Mouse (Mus musculus) G1E (cell line): ENCODE measurements around the gene Coro6.

Source experiments
- CTCF ChIP-seq: IDR thresholded peaks from 2 replicates; pipeline ENCODE4 v1.5.1; 2012; ENCODE audit warnings: low read depth, low read length, inconsistent platforms, mixed read lengths
- GATA1 ChIP-seq: IDR thresholded peaks from 2 replicates; pipeline ENCODE4 v1.6.1; 2012; ENCODE audit warnings: borderline replicate concordance, low read length, inconsistent platforms, mixed read lengths
- POLR2AphosphoS5 ChIP-seq: IDR thresholded peaks from 2 replicates; pipeline ENCODE4 v1.6.1; 2012; ENCODE audit warnings: low read depth, low read length, inconsistent platforms; ENCODE audit not compliant: insufficient replicate concordance
- TAL1 ChIP-seq: conservative IDR thresholded peaks from 2 replicates; pipeline ENCODE4 v1.6.1; 2012; ENCODE audit warnings: low read depth, low read length, inconsistent platforms, mixed read lengths

- TF ChIP-seq CTCF, result no peak
- no peak for TF ChIP-seq GATA1
- TF ChIP-seq TAL1, result no peak
- no peak for TF ChIP-seq POLR2AphosphoS5
Measured at GRCm38 (mm10) chr11:77492311-77492871, 30.2 kb downstream of the Coro6 start.
